Mouse (Mus musculus): ENCODE measurements around the gene 4933417A18Rik. TPM values are rescaled to one million over a fixed set of nuclear protein-coding genes. Genes with fewer than 3 reads are reported as not detected.

4933417A18Rik gene
- polyA plus RNA-seq, 1 experiment = not detected

DNA sequence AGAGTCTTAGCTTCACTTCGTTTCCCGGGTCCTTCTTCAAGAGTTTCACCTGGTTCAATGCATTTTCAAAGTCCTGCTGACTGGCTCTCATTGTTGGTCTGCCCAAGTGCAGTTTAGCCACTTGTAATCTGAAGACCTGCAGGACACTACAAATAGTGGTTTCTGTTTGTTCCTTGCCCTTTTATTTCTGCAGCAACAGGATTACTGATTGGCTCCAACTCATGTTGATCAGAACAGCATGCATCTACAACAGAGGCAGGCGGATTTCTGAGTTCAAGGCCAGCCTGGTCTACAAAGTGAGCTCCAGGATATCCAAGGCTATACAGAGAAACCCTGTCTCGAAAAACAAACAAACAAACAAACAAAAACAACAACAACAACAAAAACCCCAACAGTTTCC lies 68.9 kb downstream of the 4933417A18Rik start:
- WGBS = 75% methylated on average over 4 of the region's 4 CpGs
- H3K36me3 ChIP-seq (ENCODE audit: control insufficient read depth, insufficient read depth, low read length) = peaks cover 19% of the 10 kb centered on the region
- peaks cover 2% of the 10 kb centered on the region for H3K4me1 ChIP-seq (replicated peaks; ENCODE audit: control insufficient read depth, insufficient read depth, low read length)
- H3K27ac ChIP-seq (ENCODE audit: control insufficient read depth, insufficient read depth, low read length) = no peak overlapping the region
- H3K27me3 ChIP-seq (ENCODE audit: control insufficient read depth, insufficient read depth, low read length) = no peaks in the 10 kb centered on the region
- no peak for DNase-seq
- TF ChIP-seq CTCF (IDR thresholded peaks at IDR 0.05; ENCODE audit: borderline replicate concordance, control insufficient read depth, extremely low read depth, insufficient read depth, low read length, poor library complexity) (no peak), POLR2A (IDR thresholded peaks at IDR 0.05; ENCODE audit: control insufficient read depth, extremely low read depth, insufficient read depth, low read length, poor library complexity) (no peak)
- H3K4me3 ChIP-seq (ENCODE audit: control insufficient read depth, insufficient read depth, low read length) = no peak overlapping the region

DNA sequence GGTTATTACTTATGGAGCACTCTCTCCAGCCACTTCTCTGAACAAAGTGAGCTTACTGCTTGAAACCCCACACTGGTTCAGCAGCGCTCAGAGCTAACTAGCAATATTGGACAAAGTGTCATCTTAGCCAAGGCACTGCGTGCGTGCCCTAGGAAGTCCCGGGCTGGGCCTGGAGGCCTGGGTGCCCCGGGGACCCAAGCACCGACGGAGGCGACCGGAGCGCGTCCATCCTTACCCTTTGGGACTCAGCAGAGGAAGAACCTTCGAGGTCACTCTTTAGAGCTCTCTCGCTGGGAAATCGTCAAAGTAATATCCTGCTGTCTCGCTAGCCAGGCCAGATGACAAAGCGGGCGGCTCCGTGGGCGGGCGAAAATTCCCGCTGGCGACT lies 69.4 kb downstream of the 4933417A18Rik start:
- H3K27me3 ChIP-seq (ENCODE audit: control insufficient read depth, insufficient read depth, low read length) = no peaks in the 10 kb centered on the region
- peak; percentile 47 for DNase-seq
- H3K36me3 ChIP-seq (ENCODE audit: control insufficient read depth, insufficient read depth, low read length) = peaks cover 14% of the 10 kb centered on the region
- WGBS = 1% methylated on average over 22 of the region's 22 CpGs
- no peak for TF ChIP-seq POLR2A (IDR thresholded peaks at IDR 0.05; ENCODE audit: control insufficient read depth, extremely low read depth, insufficient read depth, low read length, poor library complexity)
- H3K4me1 ChIP-seq (replicated peaks; ENCODE audit: control insufficient read depth, insufficient read depth, low read length) = peaks cover 2% of the 10 kb centered on the region
- peak overlapping the region; percentile 12; the same call in 1 of the 2 replicates for H3K27ac ChIP-seq (ENCODE audit: control insufficient read depth, insufficient read depth, low read length)
- peak overlapping the region; percentile 96 for H3K4me3 ChIP-seq (ENCODE audit: control insufficient read depth, insufficient read depth, low read length)

- Histone ChIP-seq H3K4me1 (replicated peaks; ENCODE audit: control insufficient read depth, insufficient read depth, low read length) (peaks cover 2% of the 10 kb centered on the region), H3K36me3 (ENCODE audit: control insufficient read depth, insufficient read depth, low read length) (peaks cover 8% of the 10 kb centered on the region), H3K27me3 (ENCODE audit: control insufficient read depth, insufficient read depth, low read length) (no peaks in the 10 kb centered on the region), H3K4me3 (ENCODE audit: control insufficient read depth, insufficient read depth, low read length) (peak overlapping the region; percentile 96), H3K27ac (ENCODE audit: control insufficient read depth, insufficient read depth, low read length) (peak overlapping the region; percentile 12; the same call in 1 of the 2 replicates)
- peak; percentile 94 for DNase-seq
- TF ChIP-seq POLR2A (IDR thresholded peaks at IDR 0.05; ENCODE audit: control insufficient read depth, extremely low read depth, insufficient read depth, low read length, poor library complexity) (peak; percentile 67), CTCF (IDR thresholded peaks at IDR 0.05; ENCODE audit: borderline replicate concordance, control insufficient read depth, extremely low read depth, insufficient read depth, low read length, poor library complexity) (no peak)
- 2% methylated on average over 33 of the region's 33 CpGs for WGBS
These were observed 70.0 kb downstream of the 4933417A18Rik start for GRCm38 (mm10) chr13:34993983-34994811.

DNA sequence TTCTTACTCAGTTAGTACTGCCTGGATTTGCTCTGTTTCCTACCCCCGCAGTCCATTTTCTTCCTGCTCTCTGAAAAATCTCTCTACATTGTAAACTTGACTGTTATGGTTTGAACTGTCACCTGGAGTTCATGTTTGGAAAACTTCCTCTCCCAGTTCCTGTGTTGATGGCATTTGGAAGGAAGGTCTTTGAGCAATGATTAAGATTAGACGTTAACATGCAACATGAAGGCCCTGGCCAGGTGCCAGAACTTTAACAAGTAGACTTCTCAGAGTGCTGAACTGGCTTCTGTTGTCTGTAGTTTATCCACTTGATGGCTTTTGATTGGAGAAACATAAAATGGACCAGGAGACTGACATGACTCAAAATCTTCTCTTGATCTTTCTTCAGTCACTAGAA lies 71.7 kb downstream of the 4933417A18Rik start:
- 86% methylated on average over 2 of the region's 2 CpGs for WGBS
- TF ChIP-seq CTCF (IDR thresholded peaks at IDR 0.05; ENCODE audit: borderline replicate concordance, control insufficient read depth, extremely low read depth, insufficient read depth, low read length, poor library complexity) (no peak), POLR2A (IDR thresholded peaks at IDR 0.05; ENCODE audit: control insufficient read depth, extremely low read depth, insufficient read depth, low read length, poor library complexity) (no peak)
- DNase-seq = no peak

More for the DNA sequence above, 71.7 kb downstream of the 4933417A18Rik start:
- H3K36me3 ChIP-seq (ENCODE audit: control insufficient read depth, insufficient read depth, low read length) = no peaks in the 10 kb centered on the region
- H3K4me3 ChIP-seq (ENCODE audit: control insufficient read depth, insufficient read depth, low read length) = no peak overlapping the region
- H3K27me3 ChIP-seq (ENCODE audit: control insufficient read depth, insufficient read depth, low read length) = no peaks in the 10 kb centered on the region
- peaks cover 2% of the 10 kb centered on the region for H3K4me1 ChIP-seq (replicated peaks; ENCODE audit: control insufficient read depth, insufficient read depth, low read length)
- no peak overlapping the region for H3K27ac ChIP-seq (ENCODE audit: control insufficient read depth, insufficient read depth, low read length)

Other genes with a start within 250 kb of the 4933417A18Rik start
- 0.10 TPM in 1 of 2 replicates, not detected in the other for gene Fam50b, start 189.6 kb upstream of the 4933417A18Rik start, polyA plus RNA-seq (2012; rRNA removed)
- gene Prpf4b, start 49.1 kb upstream of the 4933417A18Rik start, polyA plus RNA-seq (2012; rRNA removed) = 26.3 and 33.7 TPM in 2 replicates
- gene Fam217a, start 99 bp upstream of the 4933417A18Rik start, polyA plus RNA-seq (2012; rRNA removed) = 0.06 TPM in 1 of 2 replicates, not detected in the other
- 0.23 and 0.40 TPM in 2 replicates for gene Eci3, start 39.4 kb downstream of the 4933417A18Rik start, polyA plus RNA-seq (2012; rRNA removed)
- gene Eci2, start 102.7 kb downstream of the 4933417A18Rik start, polyA plus RNA-seq (2012; rRNA removed) = 72.6 and 82.4 TPM in 2 replicates